Mouse (Mus musculus) right cerebral cortex, adult 2 months (tissue): ENCODE data around the gene Tmem59.

Experiments
- DNase-seq, 2 experiments: peaks; one replicate each; pipeline ENCODE4 v3.0.0; 2021 to 2022; ENCODE audit warnings: low spot score in 2 of 2

Tmem59 gene

GRCm38 (mm10) chr4:107178182-107178829 lies at the start of gene Tmem59:
Gene Tmem59, plus strand, starts transcription at chr4:107178399.
- peak; percentile 93 to 95 for DNase-seq

GRCm38 (mm10) chr4:107129373-107129772 lies 48.8 kb upstream of the Tmem59 start:
- DNase-seq, result no peak

- DNase-seq, result peak; percentile 37 to 41
Observed at GRCm38 (mm10) chr4:107130534-107130933, 47.7 kb upstream of the Tmem59 start.

GRCm38 (mm10) chr4:107134891-107135290 lies 43.3 kb upstream of the Tmem59 start:
- DNase-seq, result no peak

GRCm38 (mm10) chr4:107135663-107136062 lies 42.5 kb upstream of the Tmem59 start:
- no peak for DNase-seq

GRCm38 (mm10) chr4:107136531-107136930 lies 41.7 kb upstream of the Tmem59 start:
- DNase-seq, result no peak

GRCm38 (mm10) chr4:107138948-107139835 lies 39.0 kb upstream of the Tmem59 start:
- no peak for DNase-seq

GRCm38 (mm10) chr4:107139836-107140631 lies 38.2 kb upstream of the Tmem59 start:
- DNase-seq, result no peak

- DNase-seq, result no peak
Observed at GRCm38 (mm10) chr4:107143511-107143910, 34.7 kb upstream of the Tmem59 start.

- peak; percentile 52 to 59 for DNase-seq
Observed at GRCm38 (mm10) chr4:107150991-107151390, 27.2 kb upstream of the Tmem59 start.

GRCm38 (mm10) chr4:107152571-107152970 lies 25.6 kb upstream of the Tmem59 start:
- DNase-seq, result no peak

- no peak for DNase-seq
Observed at GRCm38 (mm10) chr4:107156983-107157401, 21.2 kb upstream of the Tmem59 start.

GRCm38 (mm10) chr4:107159166-107159773 lies 18.9 kb upstream of the Tmem59 start:
- no peak for DNase-seq

GRCm38 (mm10) chr4:107160181-107160580 lies 18.0 kb upstream of the Tmem59 start:
- DNase-seq, result no peak

GRCm38 (mm10) chr4:107163341-107163740 lies 14.9 kb upstream of the Tmem59 start:
- DNase-seq, result peak; percentile 49 to 53

- DNase-seq, result peak; percentile 82 to 85
Observed at GRCm38 (mm10) chr4:107163756-107164587, 14.2 kb upstream of the Tmem59 start.

GRCm38 (mm10) chr4:107166700-107167099 lies 11.5 kb upstream of the Tmem59 start:
- DNase-seq, result no peak

- DNase-seq, result no peak
Observed at GRCm38 (mm10) chr4:107167798-107168197, 10.4 kb upstream of the Tmem59 start.

GRCm38 (mm10) chr4:107177506-107177905 lies 693 bp upstream of the Tmem59 start:
- no peak for DNase-seq

GRCm38 (mm10) chr4:107178830-107179490 lies 761 bp downstream of the Tmem59 start, which contains the start of gene Tceanc2:
Gene Tceanc2, minus strand, starts transcription at chr4:107179116.
- DNase-seq, result peak; percentile 44 to 52
